21 mouse cellular contexts compared by ENCODE assay signal in genomic region chr7:98189745-98190144, GRCm38 (mm10). TPM values are rescaled to one million over a fixed set of nuclear protein-coding genes. Genes with fewer than 3 reads are reported as not detected.
A peak's percentile ranks its signal among the peaks of the same experiment; 100 is the strongest.
DNase-seq lines count a peak whose midpoint lies in the region; ATAC-seq and TF ChIP-seq lines count a peak whose summit lies in the region.
"Had no signal": no experiment of that assay in that cellular context is flagged by ENCODE, and none has a peak within 500 bp of the region (broad histone marks: within the 10 kb centered on the region; RNA-seq: fewer than 3 reads in every experiment).

No protein-coding gene starts in this region.

- TF ChIP-seq EP300 in liver, postnatal 0 days (IDR thresholded peaks at IDR 0.05; ENCODE audit: low read depth): no peak
- TF ChIP-seq EP300 in MEL (IDR thresholded peaks at IDR 0.05; ENCODE audit: low read depth in 1 of 2, low read length in 2 of 2): no peak

- peaks cover 44% of the 10 kb centered on the region for H3K4me1 ChIP-seq in liver, embryonic 12.5 days
- peaks cover 13% of the 10 kb centered on the region for H3K4me1 ChIP-seq in liver, postnatal 0 days (ENCODE audit: insufficient read depth)
- H3K4me1 ChIP-seq in MEL (ENCODE audit: control insufficient read depth in 1 of 2, insufficient read depth in 2 of 2, low read length in 2 of 2): peaks cover 0 to 2% of the 10 kb centered on the region in 2 experiments; a peak in 1 of 4 replicates
- peaks cover 41% of the 10 kb centered on the region for H3K4me1 ChIP-seq in liver, embryonic 13.5 days (replicated peaks)
- H3K4me1 ChIP-seq in forebrain, embryonic 13.5 days: peaks cover 46% of the 10 kb centered on the region

- H3K4me3 ChIP-seq in liver, embryonic 12.5 days: no peak overlapping the region
- H3K4me3 ChIP-seq in liver, postnatal 0 days (ENCODE audit: low read depth, low read length): no peak overlapping the region
- no peak overlapping the region for H3K4me3 ChIP-seq in MEL (ENCODE audit: control insufficient read depth in 1 of 2, insufficient read depth in 1 of 2, low read depth in 2 of 2, low read length in 2 of 2)
- no peak overlapping the region for H3K4me3 ChIP-seq in liver, embryonic 13.5 days (replicated peaks)
- H3K4me3 ChIP-seq in forebrain, embryonic 13.5 days: no peak overlapping the region
- H3K4me3 ChIP-seq: forebrain, embryonic 12.5 days; limb, embryonic 15.5 days; myocyte had no signal

- H3K9me3 ChIP-seq in liver, embryonic 12.5 days (replicated peaks): no peaks in the 10 kb centered on the region
- H3K9me3 ChIP-seq in liver, postnatal 0 days (ENCODE audit: low read length): no peaks in the 10 kb centered on the region
- no peaks in the 10 kb centered on the region for H3K9me3 ChIP-seq in MEL (replicated peaks; ENCODE audit: insufficient read depth, low read length)
- H3K9me3 ChIP-seq in liver, embryonic 13.5 days (replicated peaks): no peaks in the 10 kb centered on the region
- no peaks in the 10 kb centered on the region for H3K9me3 ChIP-seq in forebrain, embryonic 13.5 days (replicated peaks)
- H3K9me3 ChIP-seq: forebrain, embryonic 12.5 days; limb, embryonic 15.5 days had no signal

- WGBS in liver, embryonic 12.5 days (ENCODE audit: insufficient replicate concordance): 27% methylated on average over 3 of the region's 3 CpGs
- 28% methylated on average over 3 of the region's 3 CpGs for WGBS in liver, postnatal 0 days (ENCODE audit: insufficient replicate concordance)
- 24% methylated on average over 3 of the region's 3 CpGs for WGBS in liver, embryonic 13.5 days (ENCODE audit: insufficient replicate concordance)
- WGBS in forebrain, embryonic 13.5 days: 47% methylated on average over 3 of the region's 3 CpGs

- peak overlapping the region; percentile 64 for H3K27ac ChIP-seq in liver, embryonic 12.5 days
- H3K27ac ChIP-seq in liver, postnatal 0 days (ENCODE audit: low read depth): no peak overlapping the region
- H3K27ac ChIP-seq in MEL (ENCODE audit: control insufficient read depth, low read depth, low read length): no peak overlapping the region
- H3K27ac ChIP-seq in liver, embryonic 13.5 days: peak overlapping the region; percentile 19; the same call in 1 of the 2 replicates
- H3K27ac ChIP-seq in forebrain, embryonic 13.5 days: no peak overlapping the region
- H3K27ac ChIP-seq: forebrain, embryonic 12.5 days; limb, embryonic 15.5 days had no signal

- H3K4me2 ChIP-seq in liver, embryonic 12.5 days: peak overlapping the region; percentile 25; the same call in 1 of the 2 replicates
- H3K4me2 ChIP-seq in liver, postnatal 0 days (ENCODE audit: low read depth, low read length): no peak overlapping the region
- H3K4me2 ChIP-seq in liver, embryonic 13.5 days: no peak overlapping the region
- no peak overlapping the region for H3K4me2 ChIP-seq in forebrain, embryonic 13.5 days
- H3K4me2 ChIP-seq: forebrain, embryonic 12.5 days; limb, embryonic 15.5 days had no signal

- no peak for DNase-seq in liver, postnatal 0 days
- peak; percentile 50 for DNase-seq in MEL (ENCODE audit: low read depth, low spot score)
- DNase-seq in liver, embryonic 13.5 days: no peak
- DNase-seq: adrenal gland, postnatal 36 days; cerebellum, adult 2 months; cerebellum, postnatal 36 days; gastrocnemius, postnatal 10 days; heart, adult 18-20 months; kidney, adult 2 months; kidney, postnatal 25 days; midbrain, embryonic 14.5 days; thymus, adult 2 months had no signal

- 0 out of 2 replicates have a peak overlapping the region, but pooled peaks have one; percentile 13 for H3K9ac ChIP-seq in liver, embryonic 12.5 days
- no peak overlapping the region for H3K9ac ChIP-seq in liver, postnatal 0 days (replicated peaks)
- no peak overlapping the region for H3K9ac ChIP-seq in MEL (ENCODE audit: control insufficient read depth, low read depth, low read length, poor library complexity, severe bottlenecking)
- 0 out of 2 replicates have a peak overlapping the region, but pooled peaks have one; percentile 18 for H3K9ac ChIP-seq in liver, embryonic 13.5 days
- no peak overlapping the region for H3K9ac ChIP-seq in forebrain, embryonic 13.5 days
- H3K9ac ChIP-seq: forebrain, embryonic 12.5 days; limb, embryonic 15.5 days had no signal

- no peak for TF ChIP-seq RAD21 in MEL (IDR thresholded peaks at IDR 0.05; ENCODE audit: low read depth, low read length)

- TF ChIP-seq CTCF in liver, postnatal 0 days (IDR thresholded peaks at IDR 0.05; ENCODE audit: low read depth): no peak
- TF ChIP-seq CTCF in MEL (IDR thresholded peaks at IDR 0.05 in 2 of 3, conservative IDR thresholded peaks at IDR 0.05 in 1 of 3; ENCODE audit: control insufficient read depth in 1 of 3, insufficient read depth in 1 of 3, low read depth in 2 of 3, low read length in 3 of 3, poor library complexity in 1 of 3, severe bottlenecking in 1 of 3): no peak

- ATAC-seq in liver, embryonic 12.5 days: peak; percentile 65
- ATAC-seq in liver, postnatal 0 days: no peak
- peak; percentile 63; the same call in 1 of the 2 replicates for ATAC-seq in liver, embryonic 13.5 days (ENCODE audit: low read depth)
- 0 out of 2 replicates have a peak, but pooled peaks have one; percentile 8 for ATAC-seq in megakaryocyte progenitor cell, adult 5-6 weeks (replicated peaks; ENCODE audit: poor library complexity)
- ATAC-seq in forebrain, embryonic 13.5 days: no peak
- no peak for ATAC-seq in inflammation-experienced regulatory T-cells, adult 6 months

- no peaks in the 10 kb centered on the region for H3K36me3 ChIP-seq in liver, embryonic 12.5 days
- H3K36me3 ChIP-seq in liver, postnatal 0 days (replicated peaks; ENCODE audit: insufficient read depth, low read length): no peaks in the 10 kb centered on the region
- peaks cover 0 to 2% of the 10 kb centered on the region in 2 experiments; a peak in 1 of 4 replicates for H3K36me3 ChIP-seq in MEL (ENCODE audit: control insufficient read depth in 1 of 2, insufficient read depth in 2 of 2, low read length in 2 of 2)
- H3K36me3 ChIP-seq in liver, embryonic 13.5 days: no peaks in the 10 kb centered on the region
- H3K36me3 ChIP-seq in forebrain, embryonic 13.5 days (ENCODE audit: poor library complexity, severe bottlenecking): no peaks in the 10 kb centered on the region
- H3K36me3 ChIP-seq: forebrain, embryonic 12.5 days; limb, embryonic 15.5 days had no signal

- H3K27me3 ChIP-seq in liver, embryonic 12.5 days (replicated peaks): peaks cover 35% of the 10 kb centered on the region
- H3K27me3 ChIP-seq in liver, postnatal 0 days (ENCODE audit: insufficient read depth, low read length): peaks cover 28% of the 10 kb centered on the region
- no peaks in the 10 kb centered on the region for H3K27me3 ChIP-seq in MEL (ENCODE audit: control insufficient read depth in 1 of 2, insufficient read depth in 2 of 2, low read length in 2 of 2)
- H3K27me3 ChIP-seq in liver, embryonic 13.5 days: peaks cover 32% of the 10 kb centered on the region
- H3K27me3 ChIP-seq in forebrain, embryonic 13.5 days: peaks cover 74% of the 10 kb centered on the region

- no peak for TF ChIP-seq POLR2A in MEL (IDR thresholded peaks at IDR 0.05; ENCODE audit: control insufficient read depth in 1 of 2, insufficient read depth in 1 of 2, low read depth in 1 of 2, low read length in 2 of 2, poor library complexity in 1 of 2)

- no peaks in the 10 kb centered on the region for H3K79me2 ChIP-seq in MEL (ENCODE audit: control insufficient read depth, insufficient read depth, low read length, poor library complexity)

TF ChIP-seq in MEL, 35 proteins besides CTCF, POLR2A, EP300 and RAD21 (continues in another document):
- TF ChIP-seq TBP (IDR thresholded peaks at IDR 0.05; ENCODE audit: low read depth, low read length): no peak

RNA-seq across cellular contexts. Expression of gene B3gnt6, which starts 9.5 kb away (rescaled TPM):
- polyA plus RNA-seq in liver, embryonic 12.5 days (2016; fragmentation: Nextera tagmentation; extraction: Ambion mirVana): not detected in 2 replicates
- 0.05 TPM in 2 replicates for polyA plus RNA-seq in liver, postnatal 0 days (2015; fragmentation: Nextera tagmentation; extraction: Ambion mirVana)
- 0.12 TPM in 1 of 2 replicates, not detected in the other for total RNA-seq in MEL (2012; rRNA removed)
- polyA plus RNA-seq in MEL (2012; ENCODE audit: insufficient read depth in 1 of 2, insufficient read length in 2 of 2, low read depth in 1 of 2, low replicate concordance in 2 of 2, missing spikeins in 1 of 2): under 1 TPM in 1 of 2 experiments, not detected in 1; 0.08 TPM
- polyA plus RNA-seq in liver, embryonic 13.5 days (2015; fragmentation: Nextera tagmentation; extraction: Ambion mirVana): not detected in 2 replicates
- total RNA-seq in megakaryocyte progenitor cell, adult 5-6 weeks (2015): 0.20 TPM in 1 of 2 replicates, not detected in the other
- 0.12 TPM in 1 of 2 replicates, not detected in the other for total RNA-seq in megakaryocyte progenitor cell, adult 5-6 weeks (2017)
- 0.09 and 0.12 TPM in 2 replicates for polyA plus RNA-seq in forebrain, embryonic 13.5 days (2015; fragmentation: Nextera tagmentation; extraction: Ambion mirVana)
- under 1 TPM in 1 of 3 experiments, not detected in 2; 0.13 TPM for polyA plus RNA-seq in inflammation-experienced regulatory T-cells, adult 6 months (2017; shearing (Covaris generic))
- total RNA-seq: gastrocnemius, postnatal 10 days; heart, adult 18-20 months had no signal
- polyA plus RNA-seq: C2C12; kidney, adult 2 months; limb, embryonic 15.5 days; stomach, embryonic 16.5 days had no signal

RNA-seq across cellular contexts. Expression of gene Capn5, which starts 11.7 kb away (rescaled TPM):
- 20.0 and 23.5 TPM in 2 replicates for polyA plus RNA-seq in liver, embryonic 12.5 days (2016; fragmentation: Nextera tagmentation; extraction: Ambion mirVana)
- polyA plus RNA-seq in liver, postnatal 0 days (2015; fragmentation: Nextera tagmentation; extraction: Ambion mirVana): 4.4 and 4.5 TPM in 2 replicates
- 0.04 and 0.26 TPM in 2 replicates for total RNA-seq in MEL (2012; rRNA removed)
- polyA plus RNA-seq in MEL (2012; ENCODE audit: insufficient read depth in 1 of 2, insufficient read length in 2 of 2, low read depth in 1 of 2, low replicate concordance in 2 of 2, missing spikeins in 1 of 2): under 1 TPM in 1 of 2 experiments, not detected in 1; 0.54 TPM
- polyA plus RNA-seq in liver, embryonic 13.5 days (2015; fragmentation: Nextera tagmentation; extraction: Ambion mirVana): 13.2 and 16.8 TPM in 2 replicates
- total RNA-seq in megakaryocyte progenitor cell, adult 5-6 weeks (2015): 3.4 and 4.5 TPM in 2 replicates
- 4.0 and 7.5 TPM in 2 replicates for total RNA-seq in megakaryocyte progenitor cell, adult 5-6 weeks (2017)
- polyA plus RNA-seq in forebrain, embryonic 13.5 days (2015; fragmentation: Nextera tagmentation; extraction: Ambion mirVana): 9.3 and 10.0 TPM in 2 replicates
- polyA plus RNA-seq in inflammation-experienced regulatory T-cells, adult 6 months (2017; shearing (Covaris generic)): 1 to 10 TPM in 2 of 3 experiments, under 1 TPM in 1; 0.77 to 3.2 (median 2.4) TPM

RNA-seq across cellular contexts. Expression of gene Omp, which starts 44.4 kb away (rescaled TPM):
- 0.89 TPM in 2 replicates for polyA plus RNA-seq in liver, embryonic 12.5 days (2016; fragmentation: Nextera tagmentation; extraction: Ambion mirVana)
- polyA plus RNA-seq in liver, postnatal 0 days (2015; fragmentation: Nextera tagmentation; extraction: Ambion mirVana): 0.23 and 0.27 TPM in 2 replicates
- 0.08 TPM in 1 of 2 replicates, not detected in the other for total RNA-seq in MEL (2012; rRNA removed)
- under 1 TPM in 1 of 2 experiments, not detected in 1; 0.07 TPM for polyA plus RNA-seq in MEL (2012; ENCODE audit: insufficient read depth in 1 of 2, insufficient read length in 2 of 2, low read depth in 1 of 2, low replicate concordance in 2 of 2, missing spikeins in 1 of 2)
- polyA plus RNA-seq in liver, embryonic 13.5 days (2015; fragmentation: Nextera tagmentation; extraction: Ambion mirVana): 0.50 and 0.76 TPM in 2 replicates
- total RNA-seq in megakaryocyte progenitor cell, adult 5-6 weeks (2015): 0.25 and 0.32 TPM in 2 replicates
- 0.12 TPM in 1 of 2 replicates, not detected in the other for total RNA-seq in megakaryocyte progenitor cell, adult 5-6 weeks (2017)
- 0.42 and 0.52 TPM in 2 replicates for polyA plus RNA-seq in forebrain, embryonic 13.5 days (2015; fragmentation: Nextera tagmentation; extraction: Ambion mirVana)
- not detected for polyA plus RNA-seq in inflammation-experienced regulatory T-cells, adult 6 months (2017; shearing (Covaris generic))
- total RNA-seq: heart, adult 18-20 months had no signal

Comparison
In these comparisons a context has a peak if more than half of its experiments do, and no peak if none do; other contexts are left out.
1. ATAC-seq: peak in liver, embryonic 12.5 days (single experiment), liver, embryonic 13.5 days (single experiment) and megakaryocyte progenitor cell, adult 5-6 weeks (single experiment); none in liver, postnatal 0 days (single experiment), forebrain, embryonic 13.5 days (single experiment) and inflammation-experienced regulatory T-cells, adult 6 months (single experiment).
2. H3K27ac ChIP-seq: peak in liver, embryonic 12.5 days (single experiment) and liver, embryonic 13.5 days (single experiment); none in liver, postnatal 0 days (single experiment), MEL (single experiment) and forebrain, embryonic 13.5 days (single experiment).
3. H3K9ac ChIP-seq: peak in liver, embryonic 12.5 days (single experiment) and liver, embryonic 13.5 days (single experiment); none in liver, postnatal 0 days (single experiment), MEL (single experiment) and forebrain, embryonic 13.5 days (single experiment).